Mouse (Mus musculus): ENCODE data around the gene Oit1.

Oit1 gene

GRCm38 (mm10) chr14:8378685-8379313 lies at the start of gene Oit1:
TSS of gene Oit1 (minus strand) at chr14:8378754.
- peak in 1 of 2 experiments; percentile 6 for DNase-seq

- DNase-seq: no peak
Measured at GRCm38 (mm10) chr14:8422833-8423232, 44.3 kb upstream of the Oit1 start.

GRCm38 (mm10) chr14:8421199-8421787 lies 42.7 kb upstream of the Oit1 start:
- no peak for DNase-seq

GRCm38 (mm10) chr14:8418610-8419009 lies 40.1 kb upstream of the Oit1 start:
- DNase-seq: no peak

- no peak for DNase-seq
Measured at GRCm38 (mm10) chr14:8405946-8406345, 27.4 kb upstream of the Oit1 start.

- no peak for DNase-seq
Measured at GRCm38 (mm10) chr14:8403310-8403709, 24.8 kb upstream of the Oit1 start.

- no peak for DNase-seq
Measured at GRCm38 (mm10) chr14:8398507-8398906, 20.0 kb upstream of the Oit1 start.

GRCm38 (mm10) chr14:8395690-8396287 lies 17.2 kb upstream of the Oit1 start:
- no peak for DNase-seq

GRCm38 (mm10) chr14:8392181-8392825 lies 13.7 kb upstream of the Oit1 start:
- no peak for DNase-seq

- no peak for DNase-seq
Measured at GRCm38 (mm10) chr14:8369394-8369793, 9.2 kb downstream of the Oit1 start.

GRCm38 (mm10) chr14:8368900-8369299 lies 9.7 kb downstream of the Oit1 start:
- no peak for DNase-seq

GRCm38 (mm10) chr14:8367727-8368520 lies 10.6 kb downstream of the Oit1 start:
- DNase-seq: no peak

GRCm38 (mm10) chr14:8367121-8367520 lies 11.4 kb downstream of the Oit1 start:
- DNase-seq: no peak

GRCm38 (mm10) chr14:8365833-8366232 lies 12.7 kb downstream of the Oit1 start:
- DNase-seq: no peak

GRCm38 (mm10) chr14:8356836-8357235 lies 21.7 kb downstream of the Oit1 start:
- DNase-seq: no peak

- DNase-seq: peak; percentile 67 to 81
Measured at GRCm38 (mm10) chr14:8355999-8356501, 22.5 kb downstream of the Oit1 start.

- no peak for DNase-seq
Measured at GRCm38 (mm10) chr14:8348927-8349326, 29.6 kb downstream of the Oit1 start.

- peak; percentile 83 to 95 for DNase-seq
Measured at GRCm38 (mm10) chr14:8346255-8346997, 32.1 kb downstream of the Oit1 start.

GRCm38 (mm10) chr14:8345566-8345965 lies 33.0 kb downstream of the Oit1 start:
- DNase-seq: peak; percentile 32 to 47

- DNase-seq: peak; percentile 87 to 90
Measured at GRCm38 (mm10) chr14:8342509-8343106, 35.9 kb downstream of the Oit1 start.

- peak; percentile 37 to 59 for DNase-seq
Measured at GRCm38 (mm10) chr14:8340226-8340625, 38.3 kb downstream of the Oit1 start.

Measured in kidney, postnatal 36 days (tissue).